Mouse (Mus musculus): ENCODE results near the gene Nenf. TPM values are rescaled to one million over a fixed set of nuclear protein-coding genes. Genes with fewer than 3 reads are reported as not detected.
A peak's percentile ranks its signal among the peaks of the same experiment; 100 is the strongest.

Nenf gene
- polyA plus RNA-seq, 1 experiment = 143 TPM

DNA sequence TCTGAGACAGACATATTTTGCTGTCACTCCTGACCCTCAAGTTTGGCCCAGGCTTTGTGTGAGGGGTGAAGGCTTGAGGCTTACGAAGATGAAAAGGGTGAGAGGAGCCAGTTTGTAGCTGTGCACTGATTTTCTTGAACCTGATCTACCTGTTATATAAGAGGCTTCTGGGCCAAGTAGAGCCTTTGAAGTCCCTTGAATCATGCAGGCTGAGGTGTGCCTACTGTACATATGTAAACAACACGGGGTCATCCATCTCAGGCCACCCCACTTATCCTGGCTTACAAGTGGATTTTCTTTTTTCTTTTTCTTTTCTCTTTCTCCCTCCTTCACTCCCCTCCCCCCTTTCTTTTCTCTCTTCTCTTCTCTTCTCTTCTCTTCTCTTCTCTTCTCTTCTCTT lies 30.6 kb upstream of the Nenf start:
- no peaks in the 10 kb centered on the region for H3K27me3 ChIP-seq (ENCODE audit: control insufficient read depth, insufficient read depth, insufficient read length)
- peaks cover 18% of the 10 kb centered on the region for H3K36me3 ChIP-seq (ENCODE audit: control insufficient read depth, insufficient read depth)
- TF ChIP-seq SRF (IDR thresholded peaks at IDR 0.05; ENCODE audit: control insufficient read depth, insufficient read length, low read depth) (no peak), TCF12 (IDR thresholded peaks at IDR 0.05; ENCODE audit: insufficient read depth, poor library complexity, severe bottlenecking) (no peak), POLR2A (IDR thresholded peaks at IDR 0.05; ENCODE audit: insufficient read length, low read depth) (no peak), POLR2AphosphoS2 (IDR thresholded peaks at IDR 0.05; ENCODE audit: insufficient read length, low read depth) (no peak), REST (IDR thresholded peaks at IDR 0.05; ENCODE audit: insufficient read depth, insufficient read length) (no peak), TCF3 (IDR thresholded peaks at IDR 0.05; ENCODE audit: insufficient read length, low read depth) (no peak), USF1 (IDR thresholded peaks at IDR 0.05; ENCODE audit: low read depth) (no peak), MYOD1 (IDR thresholded peaks at IDR 0.05; ENCODE audit: control insufficient read depth in 1 of 3, insufficient read length in 2 of 3, low read depth in 2 of 3) (no peak), MYOG (IDR thresholded peaks at IDR 0.05; ENCODE audit: control insufficient read depth in 1 of 3, insufficient read depth in 1 of 3, insufficient read length in 2 of 3, low read depth in 2 of 3) (no peak), CEBPB (IDR thresholded peaks at IDR 0.05; ENCODE audit: insufficient read depth, poor library complexity, severe bottlenecking) (no peak), MAX (IDR thresholded peaks at IDR 0.05; ENCODE audit: low read depth) (no peak), E2F4 (IDR thresholded peaks at IDR 0.05; ENCODE audit: insufficient read depth) (no peak)
- H3K4me3 ChIP-seq = no peak overlapping the region
- no peak overlapping the region for H3ac ChIP-seq (ENCODE audit: control insufficient read depth, insufficient read length)
- H3K4me2 ChIP-seq (ENCODE audit: low read depth) = no peak overlapping the region
- no peaks in the 10 kb centered on the region for H3K79me2 ChIP-seq (ENCODE audit: control insufficient read depth, insufficient read depth)

DNA sequence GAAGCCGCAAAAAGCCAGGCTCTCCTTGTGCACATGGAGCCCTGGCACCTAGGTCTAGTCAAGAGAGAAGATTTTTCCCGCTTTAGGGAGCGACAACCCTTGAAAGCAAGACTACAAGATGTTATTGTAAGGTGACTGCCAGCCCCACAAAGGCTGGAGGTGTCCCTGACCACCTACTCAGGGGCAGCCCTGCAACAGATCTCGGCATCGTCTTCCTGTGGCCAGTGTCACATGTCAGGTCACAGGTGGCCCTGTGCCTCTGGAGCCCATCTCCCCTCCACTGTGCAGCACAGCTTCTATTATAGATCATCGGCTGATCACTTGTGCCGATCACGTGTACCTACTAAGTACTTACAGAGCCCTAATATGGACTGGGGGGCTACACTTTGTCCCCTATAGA lies 29.6 kb upstream of the Nenf start:
- peaks cover 11% of the 10 kb centered on the region for H3K36me3 ChIP-seq (ENCODE audit: control insufficient read depth, insufficient read depth)
- no peak overlapping the region for H3ac ChIP-seq (ENCODE audit: control insufficient read depth, insufficient read length)
- H3K79me2 ChIP-seq (ENCODE audit: control insufficient read depth, insufficient read depth) = no peaks in the 10 kb centered on the region
- H3K27me3 ChIP-seq (ENCODE audit: control insufficient read depth, insufficient read depth, insufficient read length) = no peaks in the 10 kb centered on the region
- H3K4me2 ChIP-seq (ENCODE audit: low read depth) = no peak overlapping the region
- TF ChIP-seq TCF3 (IDR thresholded peaks at IDR 0.05; ENCODE audit: insufficient read length, low read depth) = no peak
- TF ChIP-seq POLR2AphosphoS2 (IDR thresholded peaks at IDR 0.05; ENCODE audit: insufficient read length, low read depth) = peak; percentile 56
- no peak overlapping the region for H3K4me3 ChIP-seq

DNA sequence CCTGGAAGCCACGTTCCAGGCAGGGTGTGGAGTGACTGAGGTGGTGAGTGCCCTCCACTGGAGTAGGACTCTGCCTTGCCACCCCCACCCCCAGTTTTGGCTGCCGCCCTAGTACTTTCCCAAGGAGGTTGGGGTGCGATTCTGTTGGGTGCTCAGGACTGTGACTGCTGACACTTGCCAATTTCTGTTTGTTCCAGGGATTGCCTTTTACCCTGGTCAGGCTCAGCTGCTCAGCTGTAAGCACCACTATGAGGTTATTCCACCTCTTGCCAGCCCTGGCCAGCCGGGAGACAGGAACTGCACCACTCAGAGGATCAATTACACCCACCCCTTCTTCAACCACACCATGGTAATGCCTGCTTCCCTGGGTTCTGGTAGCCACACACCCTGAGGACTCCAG lies 22.5 kb upstream of the Nenf start:
- TF ChIP-seq POLR2A (IDR thresholded peaks at IDR 0.05; ENCODE audit: insufficient read length, low read depth) (no peak), REST (IDR thresholded peaks at IDR 0.05; ENCODE audit: insufficient read depth, insufficient read length) (no peak), TCF12 (IDR thresholded peaks at IDR 0.05; ENCODE audit: insufficient read depth, poor library complexity, severe bottlenecking) (no peak)
- H3K79me2 ChIP-seq (ENCODE audit: control insufficient read depth, insufficient read depth) = no peaks in the 10 kb centered on the region
- no peaks in the 10 kb centered on the region for H3K36me3 ChIP-seq (ENCODE audit: control insufficient read depth, insufficient read depth)
- no peak overlapping the region for H3K4me3 ChIP-seq
- H3ac ChIP-seq (ENCODE audit: control insufficient read depth, insufficient read length) = no peak overlapping the region
- no peaks in the 10 kb centered on the region for H3K27me3 ChIP-seq (ENCODE audit: control insufficient read depth, insufficient read depth, insufficient read length)
- H3K4me2 ChIP-seq (ENCODE audit: low read depth) = no peak overlapping the region

DNA sequence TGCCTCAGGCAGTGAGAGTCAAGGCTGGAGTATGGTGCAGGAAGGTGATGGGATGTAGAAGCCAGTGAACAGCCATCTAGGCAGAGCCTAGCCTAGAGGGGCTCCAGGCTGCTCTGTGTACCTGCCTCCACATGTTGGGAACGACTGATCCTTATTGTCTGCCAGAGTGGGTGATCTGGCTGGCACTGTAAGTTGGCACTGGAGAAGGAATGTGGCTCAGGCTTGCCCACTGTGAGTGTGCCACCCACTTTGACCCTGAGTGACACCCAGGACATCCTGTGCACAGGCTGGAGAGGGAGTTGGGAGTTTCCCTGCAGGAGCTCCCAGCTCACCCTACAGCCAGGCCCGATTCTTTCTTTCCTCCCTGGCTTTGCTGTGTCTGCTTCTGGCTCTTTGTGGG lies 21.9 kb upstream of the Nenf start:
- TF ChIP-seq SRF (IDR thresholded peaks at IDR 0.05; ENCODE audit: control insufficient read depth, insufficient read length, low read depth) (no peak), TCF12 (IDR thresholded peaks at IDR 0.05; ENCODE audit: insufficient read depth, poor library complexity, severe bottlenecking) (no peak), MAX (IDR thresholded peaks at IDR 0.05; ENCODE audit: low read depth) (no peak)

DNA sequence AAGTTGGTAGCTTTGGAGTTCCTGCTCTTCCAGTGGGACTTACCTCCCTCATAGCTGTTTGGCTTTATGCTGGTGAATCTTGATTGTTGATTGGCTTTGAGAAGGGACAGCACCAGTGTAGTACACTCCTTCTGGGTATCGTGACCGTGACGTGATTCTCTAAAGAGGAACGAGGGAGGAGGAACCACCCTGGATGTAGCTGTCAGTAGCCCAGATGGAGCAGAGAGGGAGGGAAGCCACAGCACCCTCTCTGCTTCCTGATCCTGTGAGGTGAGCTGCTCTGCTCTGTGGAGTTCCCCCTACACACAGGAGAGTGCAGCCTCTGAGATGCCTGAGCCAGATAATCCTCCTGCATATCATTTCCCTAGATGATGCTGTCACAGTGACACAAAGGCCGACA lies 16.5 kb upstream of the Nenf start:
- Histone ChIP-seq H3K27me3 (ENCODE audit: control insufficient read depth, insufficient read depth, insufficient read length) (no peaks in the 10 kb centered on the region), H3K4me3 (no peak overlapping the region), H3K79me2 (ENCODE audit: control insufficient read depth, insufficient read depth) (no peaks in the 10 kb centered on the region), H3K36me3 (ENCODE audit: control insufficient read depth, insufficient read depth) (no peaks in the 10 kb centered on the region), H3ac (ENCODE audit: control insufficient read depth, insufficient read length) (no peak overlapping the region), H3K4me2 (ENCODE audit: low read depth) (no peak overlapping the region)
- no peak for TF ChIP-seq MAX (IDR thresholded peaks at IDR 0.05; ENCODE audit: low read depth)
- no peak for TF ChIP-seq USF1 (IDR thresholded peaks at IDR 0.05; ENCODE audit: low read depth)
- TF ChIP-seq POLR2A (IDR thresholded peaks at IDR 0.05; ENCODE audit: insufficient read length, low read depth) = no peak
- TF ChIP-seq REST (IDR thresholded peaks at IDR 0.05; ENCODE audit: insufficient read depth, insufficient read length) = no peak
- no peak for TF ChIP-seq E2F4 (IDR thresholded peaks at IDR 0.05; ENCODE audit: insufficient read depth)
- no peak for TF ChIP-seq TCF12 (IDR thresholded peaks at IDR 0.05; ENCODE audit: insufficient read depth, poor library complexity, severe bottlenecking)
- no peak for TF ChIP-seq SRF (IDR thresholded peaks at IDR 0.05; ENCODE audit: control insufficient read depth, insufficient read length, low read depth)
- TF ChIP-seq MYOD1 (IDR thresholded peaks at IDR 0.05; ENCODE audit: control insufficient read depth in 1 of 3, insufficient read length in 2 of 3, low read depth in 2 of 3) = no peak
- TF ChIP-seq CEBPB (IDR thresholded peaks at IDR 0.05; ENCODE audit: insufficient read depth, poor library complexity, severe bottlenecking) = no peak

More for the DNA sequence above, 21.9 kb upstream of the Nenf start:
- no peaks in the 10 kb centered on the region for H3K27me3 ChIP-seq (ENCODE audit: control insufficient read depth, insufficient read depth, insufficient read length)
- no peak overlapping the region for H3K4me3 ChIP-seq
- H3K36me3 ChIP-seq (ENCODE audit: control insufficient read depth, insufficient read depth) = no peaks in the 10 kb centered on the region
- no peak overlapping the region for H3K4me2 ChIP-seq (ENCODE audit: low read depth)
- no peak overlapping the region for H3ac ChIP-seq (ENCODE audit: control insufficient read depth, insufficient read length)
- no peaks in the 10 kb centered on the region for H3K79me2 ChIP-seq (ENCODE audit: control insufficient read depth, insufficient read depth)

DNA sequence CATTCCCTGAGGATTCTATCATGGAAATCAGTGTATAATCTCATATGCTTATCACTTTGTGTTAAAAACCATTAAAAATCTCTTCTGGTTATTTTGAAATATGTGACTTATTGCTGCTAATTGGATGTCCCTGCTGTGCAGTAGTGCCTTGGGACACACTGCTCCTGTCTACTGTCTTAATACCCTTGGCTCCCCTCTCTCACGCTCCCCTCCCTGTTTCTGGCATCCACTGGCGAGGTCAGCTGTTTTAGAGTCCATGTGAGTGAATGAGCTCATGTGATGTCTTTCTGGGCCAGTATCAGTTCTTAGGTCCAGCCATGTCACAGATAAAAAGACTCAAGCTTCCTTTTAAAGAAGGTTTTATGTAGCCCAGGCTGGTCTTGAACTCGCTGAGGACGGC lies 12.4 kb upstream of the Nenf start:
- Histone ChIP-seq H3K36me3 (ENCODE audit: control insufficient read depth, insufficient read depth) (no peaks in the 10 kb centered on the region), H3K4me3 (no peak overlapping the region), H3ac (ENCODE audit: control insufficient read depth, insufficient read length) (no peak overlapping the region), H3K27me3 (ENCODE audit: control insufficient read depth, insufficient read depth, insufficient read length) (no peaks in the 10 kb centered on the region), H3K4me2 (ENCODE audit: low read depth) (no peak overlapping the region), H3K79me2 (ENCODE audit: control insufficient read depth, insufficient read depth) (no peaks in the 10 kb centered on the region)
- no peak for TF ChIP-seq REST (IDR thresholded peaks at IDR 0.05; ENCODE audit: insufficient read depth, insufficient read length)
- no peak for TF ChIP-seq TCF3 (IDR thresholded peaks at IDR 0.05; ENCODE audit: insufficient read length, low read depth)
- no peak for TF ChIP-seq TCF12 (IDR thresholded peaks at IDR 0.05; ENCODE audit: insufficient read depth, poor library complexity, severe bottlenecking)
- TF ChIP-seq MAX (IDR thresholded peaks at IDR 0.05; ENCODE audit: low read depth) = no peak
